Mouse (Mus musculus) heart, embryonic 14.5 days (tissue): ENCODE measurements around the gene Scube2. TPM values are rescaled to one million over a fixed set of nuclear protein-coding genes. Genes with fewer than 3 reads are reported as not detected.
A peak's percentile ranks its signal among the peaks of the same experiment; 100 is the strongest.

ENCODE experiments used
- ATAC-seq: fragments of 200-750 bp; cut with Nextera tagmentation; 2 replicates; pipeline ENCODE4 v1.8.0; 2017; ENCODE audit warnings: low read depth, moderate TSS enrichment; ENCODE audit not compliant: insufficient number of reproducible peaks, insufficient read depth, low FRiP score
- H3K27ac ChIP-seq, 2 experiments: fragments of 200-500 bp in 1 of 2; fragments of 300-500 bp in 1 of 2; sonication (generic) in 1 of 2; replicated peaks in 1 of 2; 2 replicates each; pipeline ENCODE4 v1.5.1; 2012 to 2014; ENCODE audit warnings: low read depth in 2 of 2, low read length in 2 of 2, control low read depth in 1 of 2, mild to moderate bottlenecking in 1 of 2, mixed read lengths in 1 of 2; ENCODE audit not compliant: control insufficient read depth in 1 of 2, insufficient read depth in 1 of 2
- H3K27me3 ChIP-seq: fragments of 300-500 bp; sonication (generic); 2 replicates; pipeline ENCODE4 v1.6.1; 2014; ENCODE audit warnings: mild to moderate bottlenecking, low read length, control low read depth; ENCODE audit not compliant: control insufficient read depth, insufficient read depth
- H3K36me3 ChIP-seq: fragments of 300-500 bp; sonication (generic); 2 replicates; pipeline ENCODE4 v1.6.1; 2014; ENCODE audit warnings: mild to moderate bottlenecking, control low read depth, low read length, mixed read lengths; ENCODE audit not compliant: control insufficient read depth, insufficient read depth
- H3K4me1 ChIP-seq, 2 experiments: fragments of 200-500 bp in 1 of 2; fragments of 300-500 bp in 1 of 2; sonication (generic) in 1 of 2; 2 replicates each; pipeline ENCODE4 v1.6.1; 2012 to 2014; ENCODE audit warnings: low read length in 2 of 2, control low read depth in 1 of 2, mixed read lengths in 1 of 2; ENCODE audit not compliant: control insufficient read depth in 2 of 2, insufficient read depth in 2 of 2
- H3K4me2 ChIP-seq: fragments of 300-500 bp; sonication (generic); 2 replicates; pipeline ENCODE4 v1.6.1; 2014; ENCODE audit warnings: mild to moderate bottlenecking, low read length
- H3K4me3 ChIP-seq, 2 experiments: fragments of 200-500 bp in 1 of 2; fragments of 300-500 bp in 1 of 2; sonication (generic) in 1 of 2; 2 replicates each; pipeline ENCODE4 v1.5.1; 2012 to 2014; ENCODE audit warnings: low read length in 2 of 2, mild to moderate bottlenecking in 2 of 2, control low read depth in 1 of 2, low read depth in 1 of 2, moderate library complexity in 1 of 2; ENCODE audit not compliant: control insufficient read depth in 1 of 2, insufficient read depth in 1 of 2
- H3K9ac ChIP-seq: fragments of 300-500 bp; sonication (generic); 2 replicates; pipeline ENCODE4 v1.6.1; 2014; ENCODE audit warnings: mild to moderate bottlenecking, low read length
- H3K9me3 ChIP-seq: fragments of 300-500 bp; sonication (generic); 2 replicates; pipeline ENCODE4 v1.6.1; 2016; ENCODE audit warnings: low read length, control low read depth; ENCODE audit not compliant: control insufficient read depth
- WGBS: fragments of 180-500 bp; shearing (Covaris S2); extraction: QIAGEN DNeasy Blood & Tissue Kit; methylation state at CpG from one replicate; pipeline ENCODE4 v1.1.7; 2014; 5-methylcytosine and 5-hydroxymethylcytosine counted together
- polyA plus RNA-seq: library from polyadenylated mRNA; unstranded; fragments of >200 nt; fragmentation: Nextera tagmentation; extraction: Ambion mirVana; gene quantifications from 2 replicates; pipeline ENCODE4 v1.2.1, GENCODE M21; 2014

The Scube2 gene
- polyA plus RNA-seq, 1 experiment from 2014 or later = 12.4 TPM

DNA sequence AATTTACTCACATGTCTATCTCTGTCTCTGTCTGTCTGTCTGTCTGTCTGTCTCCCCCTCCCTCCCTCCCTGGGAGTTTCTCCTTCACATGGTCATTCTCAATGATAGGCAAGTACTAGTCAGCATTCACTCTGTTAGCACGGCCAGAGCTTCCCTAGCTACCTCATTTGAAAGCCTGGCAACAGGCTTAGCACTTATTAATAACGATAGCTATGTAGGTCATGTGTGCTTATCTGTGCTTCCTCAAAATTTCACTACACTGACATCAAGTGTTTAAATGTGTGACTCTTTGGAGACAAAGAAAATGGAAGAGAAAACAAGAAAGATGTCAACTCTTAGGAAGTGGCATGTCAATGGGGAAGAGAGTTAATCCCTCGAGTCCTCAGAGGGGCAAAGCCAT lies 26.9 kb downstream of the Scube2 start:
- Histone ChIP-seq H3K9me3 (no peaks in the 10 kb centered on the region), H3K4me1 (peaks cover 23 to 54% of the 10 kb centered on the region in 2 experiments), H3K36me3 (no peaks in the 10 kb centered on the region), H3K4me3 (no peak overlapping the region), H3K27me3 (no peaks in the 10 kb centered on the region), H3K9ac (no peak overlapping the region), H3K27ac (peak overlapping the region in 1 of 2 experiments; percentile 53; a peak in 2 of 4 replicates), H3K4me2 (no peak overlapping the region)
- WGBS = 18% methylated on average over 3 of the region's 3 CpGs
- no peak for ATAC-seq

DNA sequence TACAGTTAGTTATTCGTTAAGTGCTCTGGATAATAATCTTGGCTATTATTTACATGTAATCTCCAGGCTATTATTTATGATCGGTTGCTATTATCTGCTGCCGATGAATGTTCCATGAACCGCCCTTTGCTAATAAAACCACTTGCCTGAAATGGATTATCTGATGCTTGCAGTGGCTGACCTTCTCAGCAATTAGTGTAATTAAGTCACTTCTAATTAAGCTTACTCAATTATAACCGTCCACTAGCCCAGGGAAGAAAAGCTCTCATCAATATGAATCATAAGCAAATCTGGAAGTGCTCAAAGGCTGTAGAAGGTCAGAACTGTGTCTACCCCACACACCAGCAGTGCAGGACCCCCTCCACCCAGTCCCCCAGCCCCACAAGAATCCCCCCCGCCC lies 27.8 kb downstream of the Scube2 start:
- H3K4me1 ChIP-seq = peaks cover 23 to 54% of the 10 kb centered on the region in 2 experiments
- WGBS = 84% methylated on average over 6 of the region's 6 CpGs

DNA sequence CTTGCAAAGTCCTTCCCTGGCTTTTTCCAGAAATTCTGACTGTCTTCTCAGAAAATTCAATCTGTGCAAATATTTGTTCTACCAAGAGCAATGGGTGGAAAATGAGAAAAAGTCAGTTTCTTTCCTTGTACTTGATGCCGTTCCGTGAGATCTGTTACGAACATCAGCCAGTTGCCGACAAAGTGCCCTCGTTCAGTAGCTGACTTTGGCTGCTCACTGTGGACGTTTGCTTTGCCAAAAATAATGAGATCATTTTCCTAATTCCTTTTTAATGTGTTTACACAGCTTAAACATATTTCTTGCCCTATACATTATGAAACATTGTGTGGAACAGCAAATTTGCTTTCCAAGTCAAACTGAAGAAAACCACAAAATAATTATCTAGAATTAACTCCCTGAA lies 30.6 kb downstream of the Scube2 start:
- Histone ChIP-seq H3K9ac (no peak overlapping the region), H3K27me3 (no peaks in the 10 kb centered on the region), H3K4me1 (peaks cover 16 to 41% of the 10 kb centered on the region in 2 experiments), H3K4me2 (no peak overlapping the region), H3K36me3 (no peaks in the 10 kb centered on the region), H3K4me3 (no peak overlapping the region), H3K9me3 (no peaks in the 10 kb centered on the region), H3K27ac (no peak overlapping the region)
- no peak for ATAC-seq
- WGBS = 69% methylated on average over 6 of the region's 6 CpGs

More for the DNA sequence above, 27.8 kb downstream of the Scube2 start:
- Histone ChIP-seq H3K9ac (no peak overlapping the region; the same call in 1 of the 2 replicates), H3K27ac (no peak overlapping the region), H3K36me3 (no peaks in the 10 kb centered on the region), H3K4me3 (no peak overlapping the region), H3K9me3 (no peaks in the 10 kb centered on the region), H3K27me3 (no peaks in the 10 kb centered on the region), H3K4me2 (no peak overlapping the region)
- ATAC-seq = no peak

DNA sequence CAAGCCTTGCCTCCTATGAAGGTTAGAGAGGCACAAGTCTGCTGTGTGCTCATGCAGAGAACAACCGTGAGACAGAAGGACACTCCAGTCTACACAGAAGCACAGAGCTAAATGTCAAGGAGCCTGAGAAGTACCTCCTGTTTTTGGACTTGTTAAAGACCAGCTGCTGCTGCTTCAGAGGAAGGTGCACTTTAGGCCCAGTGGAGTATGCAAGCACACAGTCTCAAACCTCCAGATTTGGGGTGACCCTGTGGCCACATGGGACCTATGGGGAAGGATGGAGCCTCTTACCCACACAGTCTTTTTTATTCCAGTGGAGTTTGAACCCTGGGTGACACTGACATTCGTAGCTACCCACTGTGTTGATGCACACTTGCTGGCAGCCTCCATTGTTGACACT lies 34.1 kb downstream of the Scube2 start:
- Histone ChIP-seq H3K4me3 (no peak overlapping the region), H3K36me3 (no peaks in the 10 kb centered on the region), H3K27ac (no peak overlapping the region), H3K4me2 (no peak overlapping the region), H3K4me1 (peaks cover 10 to 12% of the 10 kb centered on the region in 2 experiments), H3K9ac (no peak overlapping the region), H3K9me3 (no peaks in the 10 kb centered on the region), H3K27me3 (no peaks in the 10 kb centered on the region)
- WGBS = 74% methylated on average over 2 of the region's 2 CpGs
- ATAC-seq = no peak

DNA sequence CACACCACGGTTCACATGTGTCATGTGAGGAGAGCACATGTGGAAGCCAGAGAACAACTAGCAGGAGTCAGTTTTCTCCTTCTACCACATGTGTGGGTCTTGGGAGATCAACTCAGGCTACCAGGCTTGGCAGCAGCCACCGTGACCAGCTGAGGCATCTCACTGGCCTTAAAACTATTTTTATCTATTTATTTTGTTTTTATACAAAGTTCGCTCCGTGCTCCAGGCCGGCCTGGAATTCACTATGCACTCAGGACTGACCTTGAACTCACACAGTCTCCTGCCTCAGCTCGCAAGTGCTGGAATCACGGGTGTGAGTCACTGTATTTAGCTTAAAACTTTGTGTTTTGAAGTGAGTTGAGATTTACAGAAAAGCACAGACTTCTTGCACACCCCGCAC lies 38.6 kb downstream of the Scube2 start:
- WGBS = 47% methylated on average over 8 of the region's 8 CpGs
- Histone ChIP-seq H3K9ac (no peak overlapping the region), H3K27ac (no peak overlapping the region), H3K4me1 (peaks cover 0 to 3% of the 10 kb centered on the region in 2 experiments; a peak in 2 of 4 replicates), H3K9me3 (no peaks in the 10 kb centered on the region), H3K27me3 (no peaks in the 10 kb centered on the region), H3K4me2 (no peak overlapping the region), H3K36me3 (no peaks in the 10 kb centered on the region), H3K4me3 (no peak overlapping the region)
- ATAC-seq = no peak

DNA sequence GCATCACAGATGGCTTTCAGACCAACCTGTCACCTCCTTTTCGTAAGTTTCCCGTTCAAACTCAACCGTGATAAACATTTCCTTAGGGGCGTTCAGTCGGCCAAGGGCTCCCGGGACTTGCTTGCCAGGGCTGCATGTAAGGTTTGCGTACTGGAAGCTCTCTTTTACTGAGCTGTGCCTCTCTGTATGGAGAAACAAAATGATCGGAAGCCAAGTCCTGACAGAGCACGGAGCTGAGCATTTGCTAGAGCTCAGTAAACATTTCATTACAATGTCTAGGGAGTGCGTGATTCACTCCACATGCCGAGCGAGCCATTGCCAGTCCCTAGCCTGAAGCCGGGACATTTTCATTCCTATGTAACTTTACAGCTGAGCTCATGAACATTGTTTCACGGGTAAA lies 40.2 kb downstream of the Scube2 start:
- H3K9me3 ChIP-seq = no peaks in the 10 kb centered on the region
- no peak overlapping the region for H3K27ac ChIP-seq
- no peak for ATAC-seq
- no peak overlapping the region for H3K9ac ChIP-seq
- WGBS = 71% methylated on average over 14 of the region's 14 CpGs
- no peaks in the 10 kb centered on the region for H3K27me3 ChIP-seq
- H3K4me3 ChIP-seq = no peak overlapping the region
- peaks cover 0 to 3% of the 10 kb centered on the region in 2 experiments; a peak in 2 of 4 replicates for H3K4me1 ChIP-seq
- no peak overlapping the region for H3K4me2 ChIP-seq
- no peaks in the 10 kb centered on the region for H3K36me3 ChIP-seq

DNA sequence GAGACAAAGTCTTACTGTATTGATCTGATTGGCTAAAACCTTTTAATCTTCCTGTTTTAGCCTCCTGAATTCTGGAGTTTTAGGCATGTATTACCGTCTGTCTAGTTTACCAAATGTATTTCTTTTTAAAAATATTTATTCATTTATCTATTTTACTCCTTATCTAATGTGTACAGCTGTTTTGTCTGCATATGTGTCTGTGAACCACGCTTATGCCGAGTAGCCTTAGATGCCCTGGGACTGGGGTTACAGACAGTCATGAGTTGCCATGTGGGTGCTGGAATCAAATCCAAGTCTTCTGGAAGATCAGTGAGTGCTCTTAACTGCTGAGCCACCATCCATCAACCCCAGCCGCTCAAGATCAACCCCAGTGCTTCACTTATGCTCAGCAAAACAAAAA lies 46.9 kb downstream of the Scube2 start:
- Histone ChIP-seq H3K4me3 (no peak overlapping the region), H3K36me3 (no peaks in the 10 kb centered on the region), H3K4me1 (no peaks in the 10 kb centered on the region), H3K9ac (no peak overlapping the region), H3K4me2 (no peak overlapping the region), H3K27me3 (no peaks in the 10 kb centered on the region), H3K9me3 (no peaks in the 10 kb centered on the region), H3K27ac (no peak overlapping the region)
- no peak for ATAC-seq
- 76% methylated on average over 4 of the region's 4 CpGs for WGBS

DNA sequence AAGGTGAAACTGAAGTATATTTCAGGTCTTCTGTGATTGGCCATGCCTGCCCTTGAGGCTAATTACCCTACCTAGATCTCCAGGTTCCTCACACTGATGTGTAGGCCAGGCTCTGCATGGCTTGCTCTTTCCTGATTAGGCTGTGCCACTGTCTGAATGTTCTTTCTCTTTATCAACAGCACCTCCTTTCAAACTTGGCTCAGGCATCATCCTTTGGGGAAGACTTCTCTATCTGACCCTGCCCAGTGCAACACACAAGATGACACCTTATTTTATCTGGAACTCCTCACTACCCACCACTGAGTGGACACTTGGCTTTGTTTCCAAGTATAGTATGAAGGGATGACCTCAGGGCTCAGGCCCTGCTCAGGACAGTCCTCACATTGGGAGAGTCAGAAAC lies 47.5 kb downstream of the Scube2 start:
- Histone ChIP-seq H3K9ac (no peak overlapping the region), H3K4me3 (no peak overlapping the region), H3K4me2 (no peak overlapping the region), H3K36me3 (no peaks in the 10 kb centered on the region), H3K27me3 (no peaks in the 10 kb centered on the region), H3K9me3 (no peaks in the 10 kb centered on the region), H3K4me1 (no peaks in the 10 kb centered on the region), H3K27ac (no peak overlapping the region)
- ATAC-seq = no peak
